In genomic region chr12:99519191-99519614, GRCm38 (mm10) we compare ENCODE assay signal across 9 mouse cellular contexts. TPM values are rescaled to one million over a fixed set of nuclear protein-coding genes. Genes with fewer than 3 reads are reported as not detected.
DNase-seq lines count a peak whose midpoint lies in the region; ATAC-seq lines count a peak whose summit lies in the region.
"Had no signal": no experiment of that assay in that cellular context is flagged by ENCODE, and none has a peak within 500 bp of the region (broad histone marks: within the 10 kb centered on the region; RNA-seq: fewer than 3 reads in every experiment).

No protein-coding gene starts in this region.

- peak overlapping the region; percentile 46; the same call in 1 of the 2 replicates for H3K9ac ChIP-seq in heart, embryonic 14.5 days (ENCODE audit: low read length)
- peak overlapping the region; percentile 30; the same call in 1 of the 2 replicates for H3K9ac ChIP-seq in embryonic facial prominence, embryonic 14.5 days (ENCODE audit: low read depth, low read length)
- no peak overlapping the region for H3K9ac ChIP-seq in limb, embryonic 13.5 days

- ATAC-seq in heart, embryonic 14.5 days (ENCODE audit: insufficient number of reproducible peaks, insufficient read depth, low FRiP score, low read depth) = no peak
- ATAC-seq in embryonic facial prominence, embryonic 14.5 days (ENCODE audit: low read depth) = peak; percentile 37; the same call in 1 of the 2 replicates
- no peak for ATAC-seq in limb, embryonic 13.5 days (ENCODE audit: low FRiP score, low read depth)
- ATAC-seq in erythroid progenitor cell, adult 5-6 weeks (replicated peaks; ENCODE audit: low FRiP score, poor library complexity, severe bottlenecking) = no peak

- peak overlapping the region; percentile 29 to 62; a peak in 3 of 4 replicates for H3K27ac ChIP-seq in heart, embryonic 14.5 days (replicated peaks in 1 of 2; ENCODE audit: control insufficient read depth in 1 of 2, insufficient read depth in 1 of 2, low read depth in 2 of 2, low read length in 2 of 2)
- H3K27ac ChIP-seq in embryonic facial prominence, embryonic 14.5 days (replicated peaks; ENCODE audit: low read depth, low read length) = no peak overlapping the region; the same call in 1 of the 2 replicates
- peak overlapping the region; percentile 67 for H3K27ac ChIP-seq in limb, embryonic 13.5 days

- WGBS in heart, embryonic 14.5 days = 45% methylated on average over 9 of the region's 9 CpGs
- WGBS in embryonic facial prominence, embryonic 14.5 days = 45% methylated on average over 9 of the region's 9 CpGs
- WGBS in limb, embryonic 13.5 days = 72% methylated on average over 9 of the region's 9 CpGs

- intact Hi-C loops in heart, postnatal 36 days (cut with DNase I) = no loop called here

- H3K4me1 ChIP-seq in heart, embryonic 14.5 days (ENCODE audit: control insufficient read depth in 2 of 2, insufficient read depth in 2 of 2, low read length in 2 of 2) = peaks cover 7 to 9% of the 10 kb centered on the region in 2 experiments
- H3K4me1 ChIP-seq in embryonic facial prominence, embryonic 14.5 days (ENCODE audit: control insufficient read depth, insufficient read depth, low read length) = peaks cover 8% of the 10 kb centered on the region; the same call in 1 of the 2 replicates
- H3K4me1 ChIP-seq in limb, embryonic 13.5 days = peaks cover 24% of the 10 kb centered on the region; the same call in 1 of the 2 replicates

- peak overlapping the region; percentile 23; the same call in 1 of the 2 replicates for H3K4me2 ChIP-seq in heart, embryonic 14.5 days (ENCODE audit: low read length)
- 0 out of 2 replicates have a peak overlapping the region, but pooled peaks have one; percentile 2 for H3K4me2 ChIP-seq in embryonic facial prominence, embryonic 14.5 days (ENCODE audit: low read depth, low read length)
- no peak overlapping the region for H3K4me2 ChIP-seq in limb, embryonic 13.5 days (replicated peaks)

- H3K9me3 ChIP-seq in heart, embryonic 14.5 days (ENCODE audit: control insufficient read depth, low read length) = no peaks in the 10 kb centered on the region
- no peaks in the 10 kb centered on the region for H3K9me3 ChIP-seq in embryonic facial prominence, embryonic 14.5 days (ENCODE audit: control insufficient read depth, low read length)
- H3K9me3 ChIP-seq in limb, embryonic 13.5 days = no peaks in the 10 kb centered on the region

- no peaks in the 10 kb centered on the region for H3K27me3 ChIP-seq in heart, embryonic 14.5 days (ENCODE audit: control insufficient read depth, insufficient read depth, low read length)
- no peaks in the 10 kb centered on the region for H3K27me3 ChIP-seq in embryonic facial prominence, embryonic 14.5 days (replicated peaks; ENCODE audit: control insufficient read depth, insufficient read depth, low read length)
- no peaks in the 10 kb centered on the region for H3K27me3 ChIP-seq in limb, embryonic 13.5 days
- H3K27me3 ChIP-seq: CH12.LX had no signal

- H3K36me3 ChIP-seq in heart, embryonic 14.5 days (ENCODE audit: control insufficient read depth, insufficient read depth, low read length) = no peaks in the 10 kb centered on the region
- no peaks in the 10 kb centered on the region for H3K36me3 ChIP-seq in embryonic facial prominence, embryonic 14.5 days (ENCODE audit: control insufficient read depth, insufficient read depth, low read length)
- no peaks in the 10 kb centered on the region for H3K36me3 ChIP-seq in limb, embryonic 13.5 days

- no peak overlapping the region for H3K4me3 ChIP-seq in heart, embryonic 14.5 days (ENCODE audit: control insufficient read depth in 1 of 2, insufficient read depth in 1 of 2, low read depth in 1 of 2, low read length in 2 of 2)
- no peak overlapping the region for H3K4me3 ChIP-seq in embryonic facial prominence, embryonic 14.5 days (ENCODE audit: low read depth, low read length)
- H3K4me3 ChIP-seq in limb, embryonic 13.5 days = no peak overlapping the region

- DNase-seq in heart, postnatal 36 days = no peak
- peak; percentile 39 for DNase-seq in adipocyte (ENCODE audit: low spot score)
- DNase-seq in embryonic facial prominence, embryonic 14.5 days (ENCODE audit: low spot score) = peak; percentile 57
- DNase-seq in thymus, postnatal 14 days = no peak
- DNase-seq in thymus, postnatal 25 days = no peak

RNA-seq across cellular contexts. Expression of gene Foxn3, which starts 44.2 kb away (rescaled TPM):
- 78.3 and 81.0 TPM in 2 replicates for polyA plus RNA-seq in heart, embryonic 14.5 days (2014; fragmentation: Nextera tagmentation; extraction: Ambion mirVana)
- 100 to 1,000 TPM; 120 to 133 TPM for total RNA-seq in heart, postnatal 36 days (2021)
- 86.3 and 93.9 TPM in 2 replicates for polyA plus RNA-seq in embryonic facial prominence, embryonic 14.5 days (2014; fragmentation: Nextera tagmentation; extraction: Ambion mirVana)
- 130 and 137 TPM in 2 replicates for polyA plus RNA-seq in limb, embryonic 13.5 days (2015; fragmentation: Nextera tagmentation; extraction: Ambion mirVana)
- 106 and 123 TPM in 2 replicates for total RNA-seq in erythroid progenitor cell, adult 5-6 weeks (2015; ENCODE audit: low replicate concordance)
- 52.2 and 58.2 TPM in 2 replicates for total RNA-seq in erythroid progenitor cell, adult 5-6 weeks (2017; ENCODE audit: low replicate concordance)

Comparison
In these comparisons a context has a peak if more than half of its experiments do, and no peak if none do; other contexts are left out.
1. DNase-seq: peak in adipocyte (single experiment) and embryonic facial prominence, embryonic 14.5 days (single experiment); none in heart, postnatal 36 days (0 of 2), thymus, postnatal 14 days (single experiment) and thymus, postnatal 25 days (single experiment).